Mouse (Mus musculus) heart, adult 2 months (tissue): ENCODE measurements around the gene Chrna9. TPM values are rescaled to one million over a fixed set of nuclear protein-coding genes. Genes with fewer than 3 reads are reported as not detected.
A peak's percentile ranks its signal among the peaks of the same experiment; 100 is the strongest.

ENCODE experiments used
- DNase-seq, 2 experiments: peaks; one replicate each; pipeline ENCODE4 v3.0.0; 2021
- H3K27ac ChIP-seq: fragments of 200-600 bp; 2 replicates; pipeline ENCODE4 v1.8.1; 2022
- H3K27me3 ChIP-seq: fragments of 200-500 bp; 2 replicates; pipeline ENCODE4 v1.6.1; 2012; ENCODE audit warnings: mild to moderate bottlenecking, low read length, inconsistent platforms, mixed read lengths; ENCODE audit not compliant: control insufficient read depth, insufficient read depth
- H3K36me3 ChIP-seq: fragments of 200-500 bp; 2 replicates; pipeline ENCODE4 v1.6.1; 2012; ENCODE audit warnings: low read length, inconsistent platforms; ENCODE audit not compliant: control insufficient read depth, insufficient read depth
- H3K4me1 ChIP-seq: fragments of 200-500 bp; 2 replicates; pipeline ENCODE4 v1.6.1; 2011; ENCODE audit warnings: low read length; ENCODE audit not compliant: control insufficient read depth, insufficient read depth
- H3K4me3 ChIP-seq: fragments of 200-600 bp; 2 replicates; pipeline ENCODE4 v1.8.1; 2022
- H3K79me2 ChIP-seq: fragments of 200-500 bp; replicated peaks from 2 replicates; pipeline ENCODE4 v1.6.1; 2012; ENCODE audit warnings: mild to moderate bottlenecking, inconsistent platforms, low read length, moderate library complexity, mixed read lengths; ENCODE audit not compliant: control insufficient read depth, insufficient read depth
- H3K9ac ChIP-seq: fragments of 200-500 bp; 2 replicates; pipeline ENCODE4 v1.6.1; 2012; ENCODE audit warnings: low read depth, mild to moderate bottlenecking, control low read depth, inconsistent platforms, low read length, mixed read lengths
- CTCF ChIP-seq: fragments of 200-600 bp; IDR thresholded peaks from 2 replicates; pipeline ENCODE4 v1.8.1; 2022; ENCODE audit warnings: antibody characterized with exemption, mild to moderate bottlenecking, moderate library complexity
- EP300 ChIP-seq: fragments of 200-500 bp; IDR thresholded peaks from 2 replicates; pipeline ENCODE4 v1.6.1; 2011; ENCODE audit warnings: low read depth, low read length, control low read depth; ENCODE audit not compliant: insufficient read depth
- POLR2A ChIP-seq: fragments of 200-500 bp; IDR thresholded peaks from 2 replicates; pipeline ENCODE4 v1.6.1; 2011; ENCODE audit warnings: mild to moderate bottlenecking, low read depth, low read length, control low read depth; ENCODE audit not compliant: insufficient read depth
- WGBS: fragments of 180-500 bp; shearing (Covaris S2); methylation state at CpG from one replicate; pipeline ENCODE4 v1.1.7; 2018; 5-methylcytosine and 5-hydroxymethylcytosine counted together
- intact Hi-C: fragments of 180-260 bp; cut with DNase I; formaldehyde crosslinking; loops from one replicate; pipeline ENCODE4 v1.15.1; 2025
- polyA plus RNA-seq: library from polyadenylated mRNA; depleted of rRNA; stranded (reverse); fragments of >200 nt; gene quantifications from 2 replicates; pipeline ENCODE4 v1.2.3, GENCODE M21; 2012
- total RNA-seq, 2 experiments: library from RNA; stranded (reverse); gene quantifications; 2 replicates each; pipeline ENCODE4 v1.2.3; 2021

Gene Chrna9
- total and polyA plus RNA-seq, 3 experiments: 0.18 to 0.52 TPM; not detected in 1

GRCm38 (mm10) chr5:65895764-65896163 is 39.0 kb upstream of the Chrna9 start:
- Histone ChIP-seq H3K27ac (no peak overlapping the region), H3K4me3 (no peak overlapping the region), H3K36me3 (no peaks in the 10 kb centered on the region), H3K27me3 (no peaks in the 10 kb centered on the region), H3K4me1 (no peaks in the 10 kb centered on the region), H3K79me2 (no peaks in the 10 kb centered on the region), H3K9ac (no peak overlapping the region)
- DNase-seq: no peak
- 66% methylated on average over 7 of the region's 7 CpGs for WGBS
- intact Hi-C loops: no loop called here
- TF ChIP-seq EP300 (no peak), POLR2A (no peak), CTCF (no peak)

DNA sequence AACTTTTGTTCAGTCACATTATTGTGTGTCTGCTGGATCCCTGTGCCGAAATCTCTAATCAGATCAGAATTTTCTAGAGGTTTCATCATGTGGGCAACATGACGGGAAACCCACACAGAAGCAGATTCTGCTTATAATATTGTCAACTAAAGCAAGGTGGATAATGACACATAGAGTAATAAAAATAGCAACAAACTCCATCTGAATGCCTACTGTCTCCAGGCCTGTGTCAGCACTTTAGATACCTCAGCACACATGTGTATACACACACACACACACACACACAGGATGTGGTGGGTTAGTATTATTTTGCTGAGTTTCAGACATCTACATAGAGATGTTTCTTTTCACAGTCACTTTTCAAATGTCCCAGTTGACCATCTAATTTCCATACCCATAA is 37.0 kb upstream of the Chrna9 start:
- Histone ChIP-seq H3K27me3 (no peaks in the 10 kb centered on the region), H3K4me1 (no peaks in the 10 kb centered on the region), H3K4me3 (no peak overlapping the region), H3K27ac (no peak overlapping the region), H3K9ac (no peak overlapping the region), H3K36me3 (no peaks in the 10 kb centered on the region), H3K79me2 (no peaks in the 10 kb centered on the region)
- 79% methylated on average over 2 of the region's 2 CpGs for WGBS
- intact Hi-C loops: no loop called here
- TF ChIP-seq POLR2A (no peak), CTCF (no peak), EP300 (no peak)
- no peak for DNase-seq

GRCm38 (mm10) chr5:65898683-65899082 is 36.0 kb upstream of the Chrna9 start:
- no peak overlapping the region for H3K4me3 ChIP-seq
- no peak for DNase-seq
- H3K36me3 ChIP-seq: no peaks in the 10 kb centered on the region
- TF ChIP-seq CTCF (no peak), EP300 (no peak), POLR2A (no peak)
- no peaks in the 10 kb centered on the region for H3K79me2 ChIP-seq
- intact Hi-C loops: no loop called here
- 81% methylated on average over 3 of the region's 3 CpGs for WGBS
- H3K9ac ChIP-seq: no peak overlapping the region
- H3K27ac ChIP-seq: no peak overlapping the region
- no peaks in the 10 kb centered on the region for H3K4me1 ChIP-seq
- no peaks in the 10 kb centered on the region for H3K27me3 ChIP-seq

DNA sequence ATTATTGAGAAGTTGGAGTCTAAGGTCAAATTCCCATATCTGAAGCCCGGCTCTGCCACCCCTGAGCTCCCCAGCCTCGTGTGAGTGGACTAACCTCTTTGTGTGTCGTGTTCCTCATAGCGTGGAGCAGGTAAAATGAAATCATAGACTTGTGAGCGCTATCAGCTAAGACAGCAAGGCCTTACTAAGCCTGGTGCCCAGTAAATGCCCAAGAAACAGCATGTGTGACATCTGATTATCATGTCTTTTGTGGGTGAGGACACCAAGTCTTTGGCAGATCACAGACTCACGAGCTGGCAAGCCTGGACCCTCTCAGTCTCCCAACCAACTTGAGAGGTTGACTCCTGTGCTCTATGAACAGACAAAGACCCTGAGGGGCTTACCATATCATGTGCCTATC is 34.6 kb upstream of the Chrna9 start:
- no peak for DNase-seq
- WGBS: 91% methylated on average over 6 of the region's 6 CpGs
- no peak overlapping the region for H3K4me3 ChIP-seq
- H3K9ac ChIP-seq: no peak overlapping the region
- H3K36me3 ChIP-seq: no peaks in the 10 kb centered on the region
- H3K27me3 ChIP-seq: no peaks in the 10 kb centered on the region
- no peaks in the 10 kb centered on the region for H3K4me1 ChIP-seq
- H3K79me2 ChIP-seq: no peaks in the 10 kb centered on the region
- no peak overlapping the region for H3K27ac ChIP-seq
- TF ChIP-seq POLR2A (no peak), CTCF (no peak), EP300 (no peak)
- intact Hi-C loops: no loop called here

GRCm38 (mm10) chr5:65900862-65901265 is 33.9 kb upstream of the Chrna9 start:
- H3K4me3 ChIP-seq: no peak overlapping the region
- no peaks in the 10 kb centered on the region for H3K27me3 ChIP-seq
- H3K4me1 ChIP-seq: no peaks in the 10 kb centered on the region
- peak in 1 of 2 experiments; percentile 25 for DNase-seq
- no peaks in the 10 kb centered on the region for H3K36me3 ChIP-seq
- H3K27ac ChIP-seq: no peak overlapping the region
- intact Hi-C loops: no loop called here
- no peak for TF ChIP-seq CTCF
- no peak for TF ChIP-seq POLR2A
- TF ChIP-seq EP300: no peak
- no peak overlapping the region for H3K9ac ChIP-seq
- H3K79me2 ChIP-seq: no peaks in the 10 kb centered on the region
- WGBS: 26% methylated on average over 7 of the region's 7 CpGs

DNA sequence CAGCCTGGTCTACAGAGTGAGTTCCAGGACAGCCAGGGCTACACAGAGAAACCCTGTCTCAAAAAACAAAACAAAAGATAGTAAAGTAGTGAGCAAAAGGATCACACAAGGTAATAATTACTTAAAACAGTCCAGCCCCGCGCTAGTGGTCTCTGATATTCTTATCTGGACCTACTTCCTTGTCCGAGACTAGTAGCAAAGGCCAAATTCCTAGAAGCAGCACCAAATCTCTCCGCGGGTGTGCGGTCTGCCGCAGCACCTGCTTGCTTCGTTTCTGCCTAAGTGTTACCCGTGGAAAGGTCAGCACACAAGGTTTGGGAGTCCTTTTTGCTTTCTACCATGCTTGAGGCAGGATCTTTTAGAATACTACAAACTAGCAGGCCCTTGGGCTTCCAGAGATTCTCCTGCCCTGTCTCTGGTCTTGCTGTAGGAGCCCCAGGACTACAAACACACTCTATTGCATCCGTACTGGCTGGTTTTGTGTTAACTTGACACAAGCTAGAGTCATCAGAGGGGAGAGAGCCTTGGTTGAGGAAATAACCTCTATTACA is 32.8 kb upstream of the Chrna9 start:
- 77% methylated on average over 10 of the region's 10 CpGs for WGBS
- H3K79me2 ChIP-seq: no peaks in the 10 kb centered on the region
- no peak overlapping the region for H3K9ac ChIP-seq
- H3K4me3 ChIP-seq: no peak overlapping the region
- no peak for TF ChIP-seq POLR2A
- TF ChIP-seq CTCF: no peak
- H3K27me3 ChIP-seq: no peaks in the 10 kb centered on the region
- H3K36me3 ChIP-seq: no peaks in the 10 kb centered on the region
- H3K27ac ChIP-seq: no peak overlapping the region
- DNase-seq: no peak
- H3K4me1 ChIP-seq: no peaks in the 10 kb centered on the region
- intact Hi-C loops: no loop called here
